Mouse (Mus musculus) embryonic facial prominence, embryonic 15.5 days (tissue): ENCODE data around the gene Hbb-bh2. TPM values are rescaled to one million over a fixed set of nuclear protein-coding genes. Genes with fewer than 3 reads are reported as not detected.
"Not testable (repeated sequence)": the region's sequence is repeated elsewhere in the genome, so short reads cannot be mapped to it uniquely, and the experiment has no call there.

Experiments
- ATAC-seq: fragments of 200-750 bp; cut with Nextera tagmentation; 2 replicates; pipeline ENCODE4 v1.8.0; 2017; ENCODE audit warnings: low read depth, moderate TSS enrichment; ENCODE audit not compliant: insufficient number of reproducible peaks, low FRiP score, low TSS enrichment
- H3K27ac ChIP-seq: fragments of 300-500 bp; sonication (generic); replicated peaks from 2 replicates; pipeline ENCODE4 v1.5.1; 2015; ENCODE audit warnings: mild to moderate bottlenecking, inconsistent platforms
- H3K27me3 ChIP-seq: fragments of 300-500 bp; sonication (generic); 2 replicates; pipeline ENCODE4 v1.6.1; 2015; ENCODE audit warnings: inconsistent platforms
- H3K36me3 ChIP-seq: fragments of 300-500 bp; sonication (generic); 2 replicates; pipeline ENCODE4 v1.6.1; 2015; ENCODE audit warnings: mild to moderate bottlenecking, inconsistent platforms
- H3K4me1 ChIP-seq: fragments of 300-500 bp; sonication (generic); 2 replicates; pipeline ENCODE4 v1.6.1; 2015; ENCODE audit warnings: inconsistent platforms
- H3K4me2 ChIP-seq: fragments of 300-500 bp; sonication (generic); replicated peaks from 2 replicates; pipeline ENCODE4 v1.6.1; 2015; ENCODE audit warnings: mild to moderate bottlenecking, inconsistent platforms
- H3K4me3 ChIP-seq: fragments of 300-500 bp; sonication (generic); replicated peaks from 2 replicates; pipeline ENCODE4 v1.5.1; 2015; ENCODE audit warnings: mild to moderate bottlenecking, inconsistent platforms
- H3K9ac ChIP-seq: fragments of 300-500 bp; sonication (generic); 2 replicates; pipeline ENCODE4 v1.6.1; 2015; ENCODE audit warnings: inconsistent platforms
- H3K9me3 ChIP-seq: fragments of 300-500 bp; sonication (generic); replicated peaks from 2 replicates; pipeline ENCODE4 v1.6.1; 2016; ENCODE audit warnings: inconsistent platforms
- WGBS: fragments of 180-500 bp; shearing (Covaris S2); methylation state at CpG from one replicate; pipeline ENCODE4 v1.1.7; 2015; 5-methylcytosine and 5-hydroxymethylcytosine counted together
- polyA plus RNA-seq: library from polyadenylated mRNA; unstranded; fragments of >200 nt; fragmentation: Nextera tagmentation; extraction: Ambion mirVana; gene quantifications from 2 replicates; pipeline ENCODE4 v1.2.1, GENCODE M21; 2015

Hbb-bh2 gene
- polyA plus RNA-seq, 1 experiment from 2014 or later: not detected

- 45% methylated on average over 2 of the region's 2 CpGs for WGBS
- ATAC-seq: no peak
- Histone ChIP-seq H3K27ac (no peak overlapping the region), H3K9me3 (no peaks in the 10 kb centered on the region), H3K27me3 (no peaks in the 10 kb centered on the region), H3K9ac (no peak overlapping the region), H3K4me3 (no peak overlapping the region), H3K4me1 (no peaks in the 10 kb centered on the region), H3K4me2 (no peak overlapping the region), H3K36me3 (no peaks in the 10 kb centered on the region)
These were observed 4.4 kb upstream of the Hbb-bh2 start for GRCm38 (mm10) chr7:103844525-103845325.

GRCm38 (mm10) chr7:103843034-103843433 lies 2.7 kb upstream of the Hbb-bh2 start, which contains the start of gene Hbb-bh1:
Gene Hbb-bh1 (minus strand): TSS chr7:103843164.
- Histone ChIP-seq H3K4me1 (no peaks in the 10 kb centered on the region), H3K4me3 (no peak within 1 kb of the TSS), H3K4me2 (no peak within 1 kb of the TSS), H3K9ac (no peak within 1 kb of the TSS), H3K27me3 (no peaks in the 10 kb centered on the region), H3K27ac (no peak within 1 kb of the TSS), H3K36me3 (no peaks in the 10 kb centered on the region), H3K9me3 (no peaks in the 10 kb centered on the region)
- no peak for ATAC-seq
- 75% methylated on average over 2 of the region's 2 CpGs for whole genome bisulfite sequencing

GRCm38 (mm10) chr7:103827808-103828207 lies 12.5 kb downstream of the Hbb-bh2 start, which contains the start of gene Hbb-bs:
Gene Hbb-bs (minus strand): TSS chr7:103828096.
- no peaks in the 10 kb centered on the region for H3K9me3 ChIP-seq
- ATAC-seq: no peak
- H3K9ac ChIP-seq: no peak within 1 kb of the TSS
- H3K27me3 ChIP-seq: no peaks in the 10 kb centered on the region
- no peaks in the 10 kb centered on the region for H3K36me3 ChIP-seq
- 90% methylated on average over 4 of the region's 4 CpGs for WGBS
- H3K4me2 ChIP-seq: no peak within 1 kb of the TSS
- no peaks in the 10 kb centered on the region for H3K4me1 ChIP-seq
- H3K27ac ChIP-seq: no peak within 1 kb of the TSS
- H3K4me3 ChIP-seq: no peak within 1 kb of the TSS

- no CpG with 5 or more reads among the region's 2 CpGs for WGBS
- not testable (repeated sequence) for H3K4me2 ChIP-seq, H3K27ac ChIP-seq, H3K9me3 ChIP-seq, H3K4me1 ChIP-seq, H3K4me3 ChIP-seq, ATAC-seq, H3K9ac ChIP-seq, H3K27me3 ChIP-seq, H3K36me3 ChIP-seq
These were observed 13.2 kb downstream of the Hbb-bh2 start for GRCm38 (mm10) chr7:103827139-103827538.

GRCm38 (mm10) chr7:103826255-103826887 lies 13.9 kb downstream of the Hbb-bh2 start:
- Histone ChIP-seq H3K9me3 (no peaks in the 10 kb centered on the region), H3K4me1 (no peaks in the 10 kb centered on the region), H3K36me3 (no peaks in the 10 kb centered on the region), H3K27ac (no peak overlapping the region), H3K4me2 (no peak overlapping the region), H3K27me3 (no peaks in the 10 kb centered on the region), H3K4me3 (no peak overlapping the region), H3K9ac (no peak overlapping the region)
- ATAC-seq: no peak
- WGBS: 53% methylated on average over 3 of the region's 3 CpGs

- Histone ChIP-seq H3K9me3 (no peaks in the 10 kb centered on the region), H3K36me3 (no peaks in the 10 kb centered on the region), H3K4me1 (no peaks in the 10 kb centered on the region), H3K27ac (no peak overlapping the region), H3K27me3 (no peaks in the 10 kb centered on the region), H3K4me2 (no peak overlapping the region), H3K9ac (no peak overlapping the region), H3K4me3 (no peak overlapping the region)
- WGBS: 88% methylated on average over 3 of the region's 3 CpGs
- ATAC-seq: no peak
These were observed 14.6 kb downstream of the Hbb-bh2 start for GRCm38 (mm10) chr7:103825536-103826254.

GRCm38 (mm10) chr7:103824597-103824996 lies 15.7 kb downstream of the Hbb-bh2 start:
- no peaks in the 10 kb centered on the region for H3K9me3 ChIP-seq
- 77% methylated on average over 2 of the region's 2 CpGs for WGBS
- ATAC-seq: no peak
- no peak overlapping the region for H3K27ac ChIP-seq
- H3K9ac ChIP-seq: no peak overlapping the region
- no peaks in the 10 kb centered on the region for H3K36me3 ChIP-seq
- H3K27me3 ChIP-seq: no peaks in the 10 kb centered on the region
- H3K4me2 ChIP-seq: no peak overlapping the region
- H3K4me1 ChIP-seq: no peaks in the 10 kb centered on the region
- no peak overlapping the region for H3K4me3 ChIP-seq

GRCm38 (mm10) chr7:103815085-103815484 lies 25.2 kb downstream of the Hbb-bh2 start:
- H3K27me3 ChIP-seq, H3K36me3 ChIP-seq, ATAC-seq, H3K4me2 ChIP-seq, H3K9ac ChIP-seq, H3K27ac ChIP-seq, H3K9me3 ChIP-seq, H3K4me1 ChIP-seq, H3K4me3 ChIP-seq: not testable (repeated sequence)
- 100% methylated on average over 1 of the region's 2 CpGs for WGBS

GRCm38 (mm10) chr7:103813766-103814165 lies 26.6 kb downstream of the Hbb-bh2 start, which contains the start of gene Hbb-bt:
Gene Hbb-bt (minus strand): TSS chr7:103813996.
- H3K9ac ChIP-seq: no peak within 1 kb of the TSS
- H3K4me2 ChIP-seq: no peak within 1 kb of the TSS
- 89% methylated on average over 3 of the region's 3 CpGs for WGBS
- H3K4me1 ChIP-seq: no peaks in the 10 kb centered on the region
- H3K4me3 ChIP-seq: no peak within 1 kb of the TSS
- H3K36me3 ChIP-seq: no peaks in the 10 kb centered on the region
- H3K9me3 ChIP-seq: no peaks in the 10 kb centered on the region
- no peaks in the 10 kb centered on the region for H3K27me3 ChIP-seq
- H3K27ac ChIP-seq: no peak within 1 kb of the TSS
- no peak for ATAC-seq

GRCm38 (mm10) chr7:103813152-103813551 lies 27.2 kb downstream of the Hbb-bh2 start:
- WGBS: no CpG with 5 or more reads among the region's 3 CpGs
- H3K9me3 ChIP-seq, H3K27ac ChIP-seq, ATAC-seq, H3K27me3 ChIP-seq, H3K9ac ChIP-seq, H3K36me3 ChIP-seq, H3K4me2 ChIP-seq, H3K4me1 ChIP-seq, H3K4me3 ChIP-seq: not testable (repeated sequence)

- no peak overlapping the region for H3K4me2 ChIP-seq
- H3K9ac ChIP-seq: no peak overlapping the region
- no peaks in the 10 kb centered on the region for H3K4me1 ChIP-seq
- ATAC-seq: no peak
- no peaks in the 10 kb centered on the region for H3K27me3 ChIP-seq
- no peaks in the 10 kb centered on the region for H3K9me3 ChIP-seq
- H3K27ac ChIP-seq: no peak overlapping the region
- 44% methylated on average over 1 of the region's 1 CpGs for WGBS
- no peak overlapping the region for H3K4me3 ChIP-seq
- no peaks in the 10 kb centered on the region for H3K36me3 ChIP-seq
These were observed 28.1 kb downstream of the Hbb-bh2 start for GRCm38 (mm10) chr7:103812174-103812573.
